Mouse (Mus musculus) CH12.LX (cell line): ENCODE results near the gene Stra8.

Source experiments
- CHD1 ChIP-seq: IDR thresholded peaks from 2 replicates; pipeline ENCODE4 v1.6.1; 2012; ENCODE audit warnings: low read depth, low read length, improper control_type of control experiment, inconsistent platforms
- MYC ChIP-seq: IDR thresholded peaks from 2 replicates; pipeline ENCODE4 v1.6.1; 2011; ENCODE audit warnings: low read depth, mild to moderate bottlenecking, improper control_type of control experiment, low read length

DNA sequence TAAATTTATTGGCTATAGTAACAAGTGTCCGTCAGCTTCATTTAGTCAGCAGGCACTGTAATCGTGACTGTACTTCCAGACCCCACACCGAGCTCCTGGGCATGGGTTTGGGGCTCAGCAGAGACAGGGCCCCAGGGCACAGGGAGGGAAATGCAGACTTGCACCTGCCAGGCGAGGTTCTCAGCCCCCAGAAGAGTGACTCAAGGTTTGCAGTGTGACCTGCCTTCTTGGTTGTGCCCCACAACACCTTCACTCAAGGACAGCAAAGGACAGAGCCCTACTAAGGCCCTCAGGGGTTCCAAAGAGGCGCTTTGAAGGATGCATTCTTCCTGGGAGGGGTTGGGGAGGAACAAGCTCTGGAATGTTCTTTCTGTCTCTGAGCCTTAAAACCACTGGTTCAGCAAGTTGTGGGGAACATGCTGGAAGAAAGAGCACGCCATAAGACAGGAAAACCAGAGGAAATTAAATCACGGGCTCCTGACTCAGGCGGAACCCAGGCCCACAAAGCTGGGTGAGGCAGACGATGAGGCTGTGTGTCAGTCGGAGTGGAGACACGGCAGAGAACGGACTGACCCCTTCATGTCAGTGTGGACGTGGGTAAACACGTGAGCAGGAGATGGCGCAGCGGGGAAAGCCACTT lies 40.7 kb upstream of the Stra8 start:
- no peak for TF ChIP-seq CHD1
- no peak for TF ChIP-seq MYC
